Mouse (Mus musculus) thymus, postnatal 0 days (tissue): ENCODE results near the gene Armh3. TPM values are rescaled to one million over a fixed set of nuclear protein-coding genes. Genes with fewer than 3 reads are reported as not detected.
"Not testable (repeated sequence)": the region's sequence is repeated elsewhere in the genome, so short reads cannot be mapped to it uniquely, and the experiment has no call there.

Experiments used
- DNase-seq: peaks from one replicate; pipeline ENCODE4 v3.0.0-alpha.2; 2015; ENCODE audit warnings: low spot score
- polyA plus RNA-seq: library from polyadenylated mRNA; unstranded; fragments of >200 nt; fragmentation: Nextera tagmentation; extraction: Ambion mirVana; gene quantifications from 2 replicates; pipeline ENCODE4 v1.2.1, GENCODE M21; 2015

Gene Armh3
- polyA plus RNA-seq, 1 experiment from 2014 or later = 10.4 TPM

GRCm38 (mm10) chr19:45826146-45826545 lies 172.1 kb downstream of the Armh3 start:
- no peak for DNase-seq

- no peak for DNase-seq
Observed at GRCm38 (mm10) chr19:45821832-45822231, 176.5 kb downstream of the Armh3 start.

- no peak for DNase-seq
Observed at GRCm38 (mm10) chr19:45817816-45818490, 180.3 kb downstream of the Armh3 start.

- DNase-seq = no peak
Observed at GRCm38 (mm10) chr19:45816727-45817126, 181.6 kb downstream of the Armh3 start.

GRCm38 (mm10) chr19:45815831-45816405 lies 182.4 kb downstream of the Armh3 start, which contains the start of gene Kcnip2:
TSS of gene Kcnip2 (minus strand) at chr19:45816061.
- DNase-seq = peak; percentile 66

- DNase-seq = no peak
Observed at GRCm38 (mm10) chr19:45815170-45815569, 183.1 kb downstream of the Armh3 start.

- peak; percentile 28 for DNase-seq
Observed at GRCm38 (mm10) chr19:45813801-45814200, 184.5 kb downstream of the Armh3 start.

GRCm38 (mm10) chr19:45813263-45813662 lies 185.0 kb downstream of the Armh3 start:
- DNase-seq = peak; percentile 78

- DNase-seq = no peak
Observed at GRCm38 (mm10) chr19:45812673-45813252, 185.5 kb downstream of the Armh3 start.

- DNase-seq = peak; percentile 59
Observed at GRCm38 (mm10) chr19:45812115-45812514, 186.2 kb downstream of the Armh3 start.

GRCm38 (mm10) chr19:45811028-45811674 lies 187.1 kb downstream of the Armh3 start:
- DNase-seq = no peak

GRCm38 (mm10) chr19:45807732-45808131 lies 190.6 kb downstream of the Armh3 start:
- DNase-seq = peak; percentile 31

- not testable (repeated sequence) for DNase-seq
Observed at GRCm38 (mm10) chr19:45805817-45806216, 192.5 kb downstream of the Armh3 start.

- peak; percentile 81 for DNase-seq
Observed at GRCm38 (mm10) chr19:45804593-45805368, 193.5 kb downstream of the Armh3 start.

GRCm38 (mm10) chr19:45803408-45803807 lies 194.9 kb downstream of the Armh3 start:
- no peak for DNase-seq

GRCm38 (mm10) chr19:45802702-45803101 lies 195.6 kb downstream of the Armh3 start:
- DNase-seq = no peak

GRCm38 (mm10) chr19:45796879-45797278 lies 201.4 kb downstream of the Armh3 start:
- DNase-seq = no peak

- peak; percentile 81 for DNase-seq
Observed at GRCm38 (mm10) chr19:45796061-45796556, 202.2 kb downstream of the Armh3 start.

GRCm38 (mm10) chr19:45795406-45795944 lies 202.8 kb downstream of the Armh3 start:
- DNase-seq = no peak

- no peak for DNase-seq
Observed at GRCm38 (mm10) chr19:45794718-45795117, 203.6 kb downstream of the Armh3 start.

GRCm38 (mm10) chr19:45792404-45792803 lies 205.9 kb downstream of the Armh3 start:
- no peak for DNase-seq
